Mouse (Mus musculus) pancreas, adult 10 weeks (tissue): Measurements from ENCODE around the gene 4932414N04Rik. TPM values are rescaled to one million over a fixed set of nuclear protein-coding genes. Genes with fewer than 3 reads are reported as not detected.

Source experiments
- polyA plus RNA-seq: library from polyadenylated mRNA; stranded (reverse); fragments of 350-450 nt; fragmentation: Illumina TruSeq; extraction: RNeasy Lipid Tissue Mini Kit (QIAGEN cat#74804); gene quantifications from one replicate; pipeline ENCODE4 v1.2.3, GENCODE M21; 2015; ENCODE audit warnings: low read depth, low replicate concordance; ENCODE audit not compliant: insufficient read depth

4932414N04Rik gene
- polyA plus RNA-seq = not detected

DNA sequence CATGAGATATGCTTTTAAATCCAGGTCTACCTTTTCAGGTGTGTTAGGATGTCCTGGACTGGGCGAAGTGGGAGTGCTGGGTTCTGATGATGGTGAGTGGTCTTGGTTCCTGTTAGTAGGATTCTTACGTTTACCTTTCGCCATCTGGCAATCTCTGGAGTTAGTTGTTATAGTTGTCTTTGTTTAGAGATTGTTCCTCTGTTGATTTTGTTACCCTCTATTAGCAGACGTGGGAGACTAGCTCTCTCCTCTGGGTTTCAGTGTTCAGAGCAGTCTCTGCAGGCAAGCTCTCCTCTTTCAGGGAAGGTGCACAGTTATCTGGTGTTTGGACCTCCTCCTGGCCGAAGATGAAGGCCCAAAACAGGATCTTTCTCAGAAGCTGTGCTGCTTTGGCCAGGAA is at the start of gene 4932414N04Rik:
TSS of gene 4932414N04Rik (plus strand) at position 301 of the 400 bp plus-strand sequence.

Other genes starting within 250 kb of the 4932414N04Rik start
- 7.6 TPM for gene Stk39, start 184.2 kb upstream of the 4932414N04Rik start, polyA plus RNA-seq
- gene 4933409G03Rik, start 74.1 kb upstream of the 4932414N04Rik start, polyA plus RNA-seq = not detected
- 3.5 TPM for gene Cers6, start 205.0 kb downstream of the 4932414N04Rik start, polyA plus RNA-seq